Mouse (Mus musculus): ENCODE measurements around the gene Obp2a. TPM values are rescaled to one million over a fixed set of nuclear protein-coding genes. Genes with fewer than 3 reads are reported as not detected.
"Not testable (repeated sequence)": the region's sequence is repeated elsewhere in the genome, so short reads cannot be mapped to it uniquely, and the experiment has no call there.

Gene Obp2a
- not detected in 2 replicates for polyA plus RNA-seq (2015; fragmentation: Nextera tagmentation; extraction: Ambion mirVana)

DNA sequence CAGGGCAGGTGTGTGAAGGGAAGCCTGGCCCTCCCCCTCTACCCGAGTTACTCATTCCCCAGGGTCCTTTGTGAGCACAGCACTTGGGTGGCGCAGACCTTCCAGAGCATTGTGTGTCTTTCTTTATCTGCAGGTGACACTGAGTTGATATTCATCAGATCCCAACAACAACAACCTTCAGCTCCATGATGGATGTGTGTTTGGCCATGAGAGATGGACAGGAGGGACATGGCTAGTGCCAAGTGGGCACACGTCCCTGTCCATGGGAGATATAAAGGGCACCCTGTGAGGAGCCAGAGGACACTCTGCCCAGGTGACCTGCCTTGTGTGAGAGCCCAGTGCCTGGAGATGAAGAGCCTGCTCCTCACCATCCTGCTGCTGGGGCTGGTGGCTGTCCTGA lies at the start of gene Obp2a:
TSS of gene Obp2a (plus strand) at position 301 of the 400 bp plus-strand sequence.
- H3K9me3 ChIP-seq (replicated peaks); ATAC-seq; H3K27ac ChIP-seq; H3K36me3 ChIP-seq (ENCODE audit: poor library complexity, severe bottlenecking); H3K4me3 ChIP-seq; H3K4me1 ChIP-seq; H3K9ac ChIP-seq; H3K27me3 ChIP-seq; H3K4me2 ChIP-seq: not testable (repeated sequence)
- 84% methylated on average over 3 of the region's 3 CpGs for WGBS

DNA sequence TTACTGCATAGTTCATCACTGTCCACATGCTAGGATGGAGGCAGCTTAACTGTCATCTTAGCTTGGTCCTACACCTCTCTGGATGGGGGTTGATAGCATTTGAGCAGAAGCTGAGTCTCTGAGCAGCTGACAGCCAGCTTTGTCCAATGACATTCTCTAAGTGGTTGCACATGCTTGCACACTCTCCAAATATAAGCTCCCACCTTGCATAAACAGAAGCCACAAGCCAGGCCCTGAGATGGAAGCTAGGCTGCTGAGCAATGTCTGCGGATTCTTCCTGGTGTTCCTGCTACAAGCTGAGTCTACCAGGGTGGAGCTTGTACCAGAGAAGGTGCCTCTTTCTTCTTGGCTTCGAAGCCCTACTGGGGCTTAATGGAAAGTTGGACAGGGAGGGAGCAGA lies 46.9 kb upstream of the Obp2a start, which contains the start of gene Lcn8:
TSS of gene Lcn8 (plus strand) at position 219 of the 400 bp plus-strand sequence.
- 79% methylated on average over 2 of the region's 2 CpGs for WGBS
- Histone ChIP-seq H3K27me3 (no peaks in the 10 kb centered on the region), H3K27ac (no peak within 1 kb of the TSS), H3K4me2 (no peak within 1 kb of the TSS), H3K9me3 (replicated peaks) (no peaks in the 10 kb centered on the region), H3K4me1 (no peaks in the 10 kb centered on the region), H3K9ac (no peak within 1 kb of the TSS), H3K36me3 (ENCODE audit: poor library complexity, severe bottlenecking) (no peaks in the 10 kb centered on the region), H3K4me3 (no peak within 1 kb of the TSS)
- no peak for ATAC-seq

DNA sequence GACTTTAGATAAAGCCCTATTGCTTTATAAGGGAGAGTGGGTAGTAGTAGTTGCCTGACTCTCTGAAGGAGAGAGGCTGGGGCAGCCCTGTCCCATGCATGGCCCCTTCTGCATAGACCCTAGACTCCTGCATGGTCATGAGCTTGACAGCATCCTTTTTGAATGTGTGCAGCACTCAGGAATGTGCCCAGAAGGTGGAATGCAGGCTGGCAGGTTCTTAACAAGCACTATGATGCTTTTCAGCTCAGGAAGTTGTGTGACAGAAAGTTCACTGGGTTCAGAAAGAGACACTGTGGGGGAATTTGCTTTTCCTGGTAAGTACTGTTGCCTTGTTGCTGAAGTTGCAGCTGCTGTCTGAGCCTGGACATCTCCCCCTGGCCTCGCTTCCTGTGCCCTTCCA lies 45.3 kb upstream of the Obp2a start:
- Histone ChIP-seq H3K4me3 (no peak overlapping the region), H3K36me3 (ENCODE audit: poor library complexity, severe bottlenecking) (no peaks in the 10 kb centered on the region), H3K4me2 (no peak overlapping the region), H3K9ac (no peak overlapping the region), H3K27ac (no peak overlapping the region), H3K9me3 (replicated peaks) (no peaks in the 10 kb centered on the region), H3K4me1 (no peaks in the 10 kb centered on the region), H3K27me3 (no peaks in the 10 kb centered on the region)
- 71% methylated on average over 1 of the region's 1 CpGs for WGBS
- ATAC-seq: no peak

DNA sequence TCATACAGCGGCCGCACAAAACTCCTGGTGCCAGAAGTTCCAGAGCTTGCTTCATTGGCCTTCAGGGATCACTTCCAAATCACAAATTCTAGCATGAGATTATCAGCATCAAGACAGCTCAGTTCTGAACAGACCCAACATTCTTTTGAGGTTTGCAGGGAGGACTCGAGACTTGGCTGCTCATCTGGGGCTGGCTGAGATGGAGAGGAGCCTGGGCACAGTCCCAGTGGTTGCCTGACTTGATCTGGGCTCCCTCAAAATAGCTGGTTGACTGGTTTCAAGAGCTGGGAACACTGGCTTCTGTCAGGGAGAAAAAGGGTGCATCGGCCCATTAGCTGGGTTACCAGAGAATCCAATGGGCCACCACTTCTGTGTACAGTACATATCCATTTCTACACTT lies 43.2 kb upstream of the Obp2a start:
- Histone ChIP-seq H3K27me3 (no peaks in the 10 kb centered on the region), H3K36me3 (ENCODE audit: poor library complexity, severe bottlenecking) (no peaks in the 10 kb centered on the region), H3K9me3 (replicated peaks) (no peaks in the 10 kb centered on the region), H3K27ac (no peak overlapping the region), H3K4me2 (no peak overlapping the region), H3K4me3 (no peak overlapping the region), H3K4me1 (no peaks in the 10 kb centered on the region), H3K9ac (no peak overlapping the region)
- ATAC-seq: no peak
- WGBS: 82% methylated on average over 4 of the region's 4 CpGs

DNA sequence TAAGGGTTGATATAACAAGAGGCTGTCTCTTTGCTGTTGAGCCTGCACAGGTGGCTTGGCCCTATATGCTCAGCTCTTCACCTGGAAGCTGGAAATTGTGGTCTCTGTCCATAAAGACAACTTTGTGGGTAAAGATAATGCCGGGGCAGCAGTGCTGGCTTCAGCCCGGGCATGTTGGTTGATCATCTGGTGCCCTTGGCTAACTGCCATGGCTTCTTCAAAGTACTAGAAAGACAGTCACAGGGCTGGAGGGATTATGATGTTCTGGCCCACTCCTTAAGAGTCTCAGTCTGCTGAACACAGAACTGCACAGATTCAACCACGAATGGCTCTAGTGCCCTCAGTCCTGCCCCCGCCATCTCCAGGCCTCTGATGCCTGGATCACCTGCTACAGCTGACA lies 42.6 kb upstream of the Obp2a start:
- Histone ChIP-seq H3K4me2 (no peak overlapping the region), H3K27me3 (no peaks in the 10 kb centered on the region), H3K27ac (no peak overlapping the region), H3K9me3 (replicated peaks) (no peaks in the 10 kb centered on the region), H3K9ac (no peak overlapping the region), H3K36me3 (ENCODE audit: poor library complexity, severe bottlenecking) (no peaks in the 10 kb centered on the region), H3K4me3 (no peak overlapping the region), H3K4me1 (no peaks in the 10 kb centered on the region)
- ATAC-seq: no peak
- WGBS: 82% methylated on average over 4 of the region's 4 CpGs

DNA sequence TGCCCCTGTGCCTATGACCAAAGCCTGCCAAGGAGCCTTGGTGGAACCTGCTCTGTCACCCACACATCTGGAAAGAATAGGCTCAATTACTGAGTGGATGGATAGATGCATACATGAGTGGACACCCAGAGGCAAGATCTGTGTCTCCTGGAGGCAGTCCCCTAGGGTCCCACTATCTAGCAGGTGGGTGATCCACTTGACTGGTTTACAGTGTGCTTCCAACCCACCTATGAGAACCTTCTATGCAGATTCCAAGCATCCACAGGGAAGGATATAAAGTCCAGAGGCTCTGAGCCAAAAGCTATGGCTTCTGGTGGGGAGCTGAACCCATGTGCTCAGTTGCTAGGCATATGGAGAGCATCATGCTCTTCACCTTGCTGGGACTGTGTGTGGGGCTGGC lies 42.2 kb upstream of the Obp2a start, which contains the start of gene Lcn5:
TSS of gene Lcn5 (plus strand) at position 301 of the 400 bp plus-strand sequence.
- H3K9me3 ChIP-seq (replicated peaks): no peaks in the 10 kb centered on the region
- H3K27me3 ChIP-seq: no peaks in the 10 kb centered on the region
- H3K4me2 ChIP-seq: no peak within 1 kb of the TSS
- ATAC-seq: no peak
- H3K4me3 ChIP-seq: no peak within 1 kb of the TSS
- no peaks in the 10 kb centered on the region for H3K4me1 ChIP-seq
- no peak within 1 kb of the TSS for H3K27ac ChIP-seq
- H3K9ac ChIP-seq: no peak within 1 kb of the TSS
- no peaks in the 10 kb centered on the region for H3K36me3 ChIP-seq (ENCODE audit: poor library complexity, severe bottlenecking)

DNA sequence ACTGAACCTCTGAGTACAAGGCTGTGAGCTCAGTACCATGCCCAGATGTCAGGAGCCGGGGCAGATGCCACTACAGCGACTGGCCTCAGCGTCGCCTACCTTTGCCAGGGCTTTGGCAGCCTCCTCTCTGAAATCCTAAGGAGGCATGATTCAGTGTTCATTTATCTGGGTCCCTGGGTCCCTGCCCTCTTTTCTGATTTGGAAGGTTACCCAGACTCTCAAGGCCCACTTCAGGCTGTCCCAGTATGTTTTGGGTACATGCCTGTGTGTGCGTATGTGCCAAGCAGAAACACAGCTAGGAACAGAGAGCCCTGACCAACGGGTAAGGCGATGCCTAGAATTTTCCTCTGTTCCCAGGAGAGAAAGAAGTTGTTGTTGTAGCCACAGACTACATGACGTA lies 39.6 kb upstream of the Obp2a start:
- ATAC-seq: no peak
- Histone ChIP-seq H3K36me3 (ENCODE audit: poor library complexity, severe bottlenecking) (no peaks in the 10 kb centered on the region), H3K9me3 (replicated peaks) (no peaks in the 10 kb centered on the region), H3K27ac (no peak overlapping the region), H3K27me3 (no peaks in the 10 kb centered on the region), H3K4me3 (no peak overlapping the region), H3K9ac (no peak overlapping the region), H3K4me2 (no peak overlapping the region), H3K4me1 (no peaks in the 10 kb centered on the region)
- WGBS: 89% methylated on average over 8 of the region's 8 CpGs

DNA sequence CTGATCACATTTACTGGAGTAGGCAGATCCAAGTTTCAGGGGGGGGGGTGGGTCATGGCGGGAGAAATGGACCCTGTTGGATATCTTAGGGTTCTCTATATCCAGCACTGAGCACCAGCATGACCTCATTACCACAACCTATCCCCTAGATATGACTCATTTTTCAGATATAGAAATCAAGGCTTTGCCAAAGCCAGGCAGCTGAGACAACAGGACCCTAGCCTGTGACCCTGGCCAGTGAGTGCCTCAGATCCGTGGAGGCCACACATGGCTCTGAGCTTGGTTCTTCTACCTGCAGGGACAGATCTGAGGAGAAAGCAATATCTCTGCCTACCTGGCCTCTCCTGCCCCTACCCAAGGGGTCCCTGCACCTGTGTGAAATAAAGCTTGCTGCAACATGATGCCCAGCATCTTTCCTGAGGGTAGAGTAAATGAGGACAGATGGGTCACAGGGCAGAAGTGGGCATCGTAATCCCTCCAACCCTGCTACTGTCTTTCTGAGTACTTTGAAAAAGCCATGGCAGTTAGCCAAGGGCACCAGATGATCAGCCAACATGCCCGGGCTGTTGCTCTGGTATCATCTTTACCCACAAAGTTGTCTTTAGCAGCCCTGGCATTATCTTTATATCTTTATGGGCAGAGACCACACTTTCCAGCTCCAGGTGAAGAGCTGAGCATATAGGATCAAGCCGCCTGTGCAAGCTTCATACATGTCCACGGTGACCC lies 38.4 kb upstream of the Obp2a start:
- H3K36me3 ChIP-seq (ENCODE audit: poor library complexity, severe bottlenecking): no peaks in the 10 kb centered on the region
- H3K9me3 ChIP-seq (replicated peaks): no peaks in the 10 kb centered on the region
- no peaks in the 10 kb centered on the region for H3K27me3 ChIP-seq
- H3K4me1 ChIP-seq: no peaks in the 10 kb centered on the region
- no peak overlapping the region for H3K9ac ChIP-seq
- H3K27ac ChIP-seq: no peak overlapping the region
- WGBS: 83% methylated on average over 6 of the region's 6 CpGs
- no peak overlapping the region for H3K4me3 ChIP-seq
- no peak overlapping the region for H3K4me2 ChIP-seq
- ATAC-seq: no peak

DNA sequence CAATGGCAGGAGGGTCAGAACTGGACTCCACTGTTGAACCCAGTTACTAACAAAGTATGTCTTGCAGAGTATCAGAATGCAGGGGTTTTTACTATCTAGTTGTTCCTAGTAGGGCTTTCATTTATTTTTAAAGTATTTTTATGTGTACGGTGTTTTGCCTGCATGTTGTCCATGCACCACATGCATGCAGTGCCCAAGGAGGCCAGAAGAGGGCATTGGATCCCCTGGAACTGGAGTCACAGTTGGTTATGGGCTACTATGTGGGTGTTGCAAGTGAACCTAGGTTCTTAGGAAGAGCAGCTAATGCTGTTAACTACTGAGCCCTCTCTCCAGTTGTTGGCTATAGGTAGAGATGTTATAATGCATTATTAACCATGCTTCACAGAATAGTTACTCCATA lies 36.3 kb upstream of the Obp2a start:
- Histone ChIP-seq H3K36me3 (ENCODE audit: poor library complexity, severe bottlenecking) (no peaks in the 10 kb centered on the region), H3K4me2 (no peak overlapping the region), H3K27ac (no peak overlapping the region), H3K27me3 (no peaks in the 10 kb centered on the region), H3K9me3 (replicated peaks) (no peaks in the 10 kb centered on the region), H3K4me3 (no peak overlapping the region), H3K9ac (no peak overlapping the region), H3K4me1 (no peaks in the 10 kb centered on the region)
- 81% methylated on average over 1 of the region's 1 CpGs for WGBS
- ATAC-seq: no peak

DNA sequence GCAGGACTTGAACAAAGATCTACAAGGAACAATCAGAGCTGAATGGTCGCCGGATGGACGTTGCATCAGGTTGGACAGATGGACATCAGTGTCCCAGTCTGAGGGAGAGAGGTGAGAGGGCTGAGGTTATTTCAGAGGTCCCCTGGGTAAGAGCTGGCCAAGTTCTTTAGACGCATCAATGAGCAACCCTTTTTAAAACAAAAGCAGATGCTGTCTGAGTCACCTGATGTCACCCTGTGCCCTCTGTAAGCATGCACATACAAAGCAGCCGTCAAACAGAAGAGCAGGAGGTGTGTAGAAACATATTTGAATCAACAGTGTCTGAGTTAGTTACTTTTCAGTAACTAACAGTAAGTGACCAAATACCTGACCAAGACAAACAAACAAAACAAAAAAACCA lies 35.7 kb upstream of the Obp2a start:
- H3K9me3 ChIP-seq (replicated peaks): no peaks in the 10 kb centered on the region
- ATAC-seq: no peak
- WGBS: 87% methylated on average over 5 of the region's 5 CpGs

DNA sequence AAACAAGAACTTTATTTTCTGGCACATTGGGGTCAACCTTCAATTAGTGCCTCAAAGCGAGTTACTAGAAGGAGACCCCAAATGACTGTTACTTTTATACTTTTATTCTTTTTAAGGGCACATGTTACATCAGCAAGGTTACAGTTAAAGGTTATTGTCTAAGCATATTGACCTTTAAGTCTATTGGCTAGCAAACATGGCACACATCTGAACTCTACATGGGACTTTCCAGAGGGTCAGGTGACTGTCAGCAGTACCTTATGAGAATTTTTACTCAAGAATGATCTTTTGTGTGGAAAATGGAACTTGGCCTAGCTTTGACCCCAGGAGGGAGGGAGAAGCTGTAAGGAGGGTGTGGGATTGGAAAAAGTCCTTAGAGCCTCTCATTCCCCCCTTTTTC lies 33.3 kb upstream of the Obp2a start:
- H3K4me1 ChIP-seq: no peaks in the 10 kb centered on the region
- no peak overlapping the region for H3K9ac ChIP-seq
- H3K9me3 ChIP-seq (replicated peaks): no peaks in the 10 kb centered on the region
- 77% methylated on average over 1 of the region's 1 CpGs for WGBS
- no peak overlapping the region for H3K4me3 ChIP-seq
- H3K4me2 ChIP-seq: no peak overlapping the region
- no peaks in the 10 kb centered on the region for H3K27me3 ChIP-seq
- no peaks in the 10 kb centered on the region for H3K36me3 ChIP-seq (ENCODE audit: poor library complexity, severe bottlenecking)
- no peak for ATAC-seq
- H3K27ac ChIP-seq: no peak overlapping the region

More for the DNA sequence above, 35.7 kb upstream of the Obp2a start:
- H3K4me3 ChIP-seq: no peak overlapping the region
- H3K4me1 ChIP-seq: no peaks in the 10 kb centered on the region
- no peaks in the 10 kb centered on the region for H3K27me3 ChIP-seq
- no peaks in the 10 kb centered on the region for H3K36me3 ChIP-seq (ENCODE audit: poor library complexity, severe bottlenecking)
- H3K9ac ChIP-seq: no peak overlapping the region
- H3K4me2 ChIP-seq: no peak overlapping the region
- no peak overlapping the region for H3K27ac ChIP-seq

DNA sequence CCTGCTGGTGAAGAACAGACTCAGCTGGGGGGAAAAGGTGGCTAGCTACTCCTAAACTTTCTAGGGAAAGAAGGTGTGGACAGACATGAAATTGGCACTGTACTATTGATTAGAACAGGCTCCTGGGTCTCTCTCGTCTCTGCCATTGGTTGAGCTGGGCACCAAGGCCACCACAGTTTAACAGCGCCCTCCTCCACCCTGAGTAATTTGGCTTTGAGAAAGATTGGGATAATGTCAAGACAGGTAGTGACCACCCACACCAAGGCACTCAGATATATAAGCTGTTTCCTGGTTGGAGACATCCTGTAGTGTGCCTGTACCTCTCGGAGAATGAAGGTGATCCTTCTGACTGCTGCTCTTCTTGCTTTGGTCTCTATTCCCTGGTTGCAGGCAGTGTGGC lies 23.4 kb upstream of the Obp2a start, which contains the start of gene Lcn6:
TSS of gene Lcn6 (plus strand) at position 301 of the 400 bp plus-strand sequence.
- no peak for ATAC-seq
- Histone ChIP-seq H3K27me3 (no peaks in the 10 kb centered on the region), H3K9me3 (replicated peaks) (no peaks in the 10 kb centered on the region), H3K27ac (no peak within 1 kb of the TSS), H3K4me3 (no peak within 1 kb of the TSS), H3K36me3 (ENCODE audit: poor library complexity, severe bottlenecking) (no peaks in the 10 kb centered on the region), H3K4me2 (no peak within 1 kb of the TSS), H3K4me1 (no peaks in the 10 kb centered on the region), H3K9ac (no peak within 1 kb of the TSS)
- WGBS: 93% methylated on average over 3 of the region's 3 CpGs

DNA sequence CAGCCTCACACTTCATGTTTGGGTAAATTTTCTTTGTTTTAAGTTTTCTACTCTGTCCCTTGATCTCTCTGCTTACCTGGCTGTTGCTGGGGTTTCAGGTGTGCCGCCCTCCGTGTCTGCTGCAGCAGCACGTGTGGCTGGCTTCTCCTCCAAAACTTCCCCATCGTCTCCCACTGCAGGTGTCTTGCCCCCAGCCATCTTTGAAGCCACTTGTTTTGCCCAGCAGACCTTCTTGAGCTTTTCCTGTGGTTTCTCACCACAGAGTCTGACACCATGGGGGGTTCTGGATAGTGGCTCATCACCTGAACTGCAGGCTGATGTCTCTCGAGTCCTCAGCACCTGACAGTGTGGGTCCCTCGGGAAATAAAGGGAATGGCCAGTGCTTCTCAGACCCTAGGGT lies 20.3 kb upstream of the Obp2a start:
- Histone ChIP-seq H3K36me3 (ENCODE audit: poor library complexity, severe bottlenecking) (no peaks in the 10 kb centered on the region), H3K4me2 (no peak overlapping the region), H3K27ac (no peak overlapping the region), H3K9ac (no peak overlapping the region), H3K27me3 (no peaks in the 10 kb centered on the region), H3K9me3 (replicated peaks) (no peaks in the 10 kb centered on the region), H3K4me1 (no peaks in the 10 kb centered on the region), H3K4me3 (no peak overlapping the region)
- WGBS: 92% methylated on average over 6 of the region's 6 CpGs
- ATAC-seq: no peak
